Mouse (Mus musculus) 3134 (cell line): ENCODE data around the gene Zdhhc24.
A peak's percentile ranks its signal among the peaks of the same experiment; 100 is the strongest.

Source experiments
- DNase-seq: peaks from one replicate; pipeline ENCODE4 v3.0.0-alpha.2; 2011; ENCODE audit warnings: low spot score; ENCODE audit not compliant: insufficient read length; ENCODE audit errors: extremely low read depth

Zdhhc24 gene

GRCm38 (mm10) chr19:4876755-4877154, 1.7 kb upstream of the Zdhhc24 start:
- no peak for DNase-seq

GRCm38 (mm10) chr19:4877785-4878184, 683 bp upstream of the Zdhhc24 start, which contains the start of gene Actn3:
Gene Actn3, minus strand, starts transcription at chr19:4877909.
- DNase-seq, result no peak

- no peak for DNase-seq
Measured at GRCm38 (mm10) chr19:4879324-4879703, 846 bp downstream of the Zdhhc24 start.

- DNase-seq, result no peak
Measured at GRCm38 (mm10) chr19:4883961-4884360, 5.5 kb downstream of the Zdhhc24 start.

GRCm38 (mm10) chr19:4889791-4890190, 11.3 kb downstream of the Zdhhc24 start:
- DNase-seq, result no peak

- no peak for DNase-seq
Measured at GRCm38 (mm10) chr19:4891798-4892197, 13.3 kb downstream of the Zdhhc24 start.

- no peak for DNase-seq
Measured at GRCm38 (mm10) chr19:4896780-4897520, 18.5 kb downstream of the Zdhhc24 start.

- no peak for DNase-seq
Measured at GRCm38 (mm10) chr19:4898972-4899371, 20.5 kb downstream of the Zdhhc24 start.

GRCm38 (mm10) chr19:4899888-4900287, 21.4 kb downstream of the Zdhhc24 start:
- no peak for DNase-seq

- peak; percentile 58 for DNase-seq
Measured at GRCm38 (mm10) chr19:4905979-4906794, 27.7 kb downstream of the Zdhhc24 start, which contains the start of gene Bbs1. Gene Bbs1, minus strand, starts transcription at chr19:4906628.

- no peak for DNase-seq
Measured at GRCm38 (mm10) chr19:4908107-4908506, 29.6 kb downstream of the Zdhhc24 start.

- no peak for DNase-seq
Measured at GRCm38 (mm10) chr19:4909376-4909775, 30.9 kb downstream of the Zdhhc24 start.

GRCm38 (mm10) chr19:4915924-4916603, 37.6 kb downstream of the Zdhhc24 start:
- no peak for DNase-seq

GRCm38 (mm10) chr19:4916827-4917226, 38.4 kb downstream of the Zdhhc24 start:
- no peak for DNase-seq

GRCm38 (mm10) chr19:4919652-4920051, 41.2 kb downstream of the Zdhhc24 start:
- no peak for DNase-seq

- DNase-seq, result no peak
Measured at GRCm38 (mm10) chr19:4925121-4925860, 46.8 kb downstream of the Zdhhc24 start.

- DNase-seq, result peak; percentile 96
Measured at GRCm38 (mm10) chr19:4927904-4928531, 49.5 kb downstream of the Zdhhc24 start, which contains the start of gene Dpp3. Gene Dpp3, minus strand, starts transcription at chr19:4928287.

- no peak for DNase-seq
Measured at GRCm38 (mm10) chr19:4928781-4929180, 50.3 kb downstream of the Zdhhc24 start.
